Mouse (Mus musculus) thymus, postnatal 14 days (tissue): ENCODE results near the gene Psma6.
A peak's percentile ranks its signal among the peaks of the same experiment; 100 is the strongest.

Source experiments
- DNase-seq: peaks from one replicate; pipeline ENCODE4 v3.0.0; 2021

The Psma6 gene

DNA sequence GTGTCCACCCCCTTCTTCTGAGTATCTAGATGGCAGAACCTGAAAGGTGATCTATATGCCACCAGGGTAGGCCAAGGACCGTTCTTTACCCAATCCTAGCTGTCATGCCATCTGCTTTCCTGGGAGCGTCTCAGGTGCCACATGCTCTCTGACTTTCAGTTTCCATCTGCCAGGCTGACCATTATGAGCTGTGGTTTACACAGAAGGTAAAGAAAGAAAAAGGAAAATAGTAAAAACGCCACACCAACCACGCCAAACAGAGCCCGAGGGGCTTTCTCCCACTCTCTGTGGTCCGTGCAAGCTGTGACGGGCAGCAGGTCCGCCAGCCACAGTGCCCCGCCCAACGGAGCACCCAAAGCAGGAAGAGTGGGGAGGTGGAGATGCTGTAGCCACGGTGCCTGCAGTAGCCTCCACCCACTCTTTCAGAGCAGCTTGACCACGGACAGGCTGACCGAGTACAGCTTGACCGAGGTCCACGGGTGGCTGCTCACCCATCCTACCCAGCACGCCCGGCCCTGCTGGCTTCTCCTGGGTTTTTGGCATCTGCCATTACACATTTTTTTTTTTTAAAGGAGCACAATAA is 81.5 kb downstream of the Psma6 start:
- DNase-seq: peak; percentile 57

DNA sequence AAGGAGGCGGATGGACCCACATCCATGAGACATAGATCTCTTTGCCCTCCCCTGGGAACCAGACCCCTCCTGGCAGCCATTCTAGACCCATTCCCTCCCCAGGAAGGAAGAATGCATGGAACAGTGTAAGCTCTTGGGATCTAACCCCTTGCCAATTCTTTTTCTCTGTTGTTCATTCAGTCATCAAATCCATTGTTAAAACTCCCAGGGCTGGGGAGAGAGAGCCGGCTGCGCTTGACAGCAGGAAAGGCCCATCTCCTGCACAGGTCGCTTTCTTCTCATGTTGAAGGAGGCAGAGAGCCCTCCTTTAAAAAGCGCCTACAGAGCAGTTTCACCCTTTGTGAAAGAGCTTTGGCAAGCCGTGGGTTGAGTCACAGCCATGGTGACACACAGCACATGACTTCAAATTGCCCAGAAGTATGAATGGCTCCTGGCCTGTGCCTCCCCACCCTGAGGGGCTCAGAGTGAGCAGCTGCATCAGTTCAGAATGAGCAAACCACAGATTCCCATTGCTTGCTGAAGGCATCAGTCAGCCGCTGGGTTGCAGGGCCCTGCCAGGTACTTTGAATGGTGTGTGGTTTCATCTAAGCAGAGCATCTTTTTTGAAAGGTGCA is 82.2 kb downstream of the Psma6 start:
- peak; percentile 89 for DNase-seq

DNA sequence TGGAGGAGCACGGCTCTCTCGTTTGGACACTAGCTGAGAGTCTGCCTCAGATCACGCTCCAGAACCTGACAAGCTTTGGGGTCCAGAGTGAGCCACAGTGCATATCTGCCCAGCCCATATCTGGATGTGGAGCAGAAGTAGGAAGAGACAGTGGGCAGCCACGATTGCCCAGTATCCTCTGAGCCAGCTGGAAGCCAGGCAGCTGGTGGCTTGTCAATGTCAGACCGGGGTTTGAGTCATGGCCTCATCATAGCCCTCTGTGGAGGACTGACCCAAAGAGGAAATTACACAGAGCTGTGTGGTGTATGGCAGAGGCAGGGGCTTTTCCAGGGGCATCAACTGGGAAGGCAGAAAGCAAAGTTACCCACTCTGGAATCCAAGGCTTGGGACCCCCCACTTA is 82.8 kb downstream of the Psma6 start:
- no peak for DNase-seq

DNA sequence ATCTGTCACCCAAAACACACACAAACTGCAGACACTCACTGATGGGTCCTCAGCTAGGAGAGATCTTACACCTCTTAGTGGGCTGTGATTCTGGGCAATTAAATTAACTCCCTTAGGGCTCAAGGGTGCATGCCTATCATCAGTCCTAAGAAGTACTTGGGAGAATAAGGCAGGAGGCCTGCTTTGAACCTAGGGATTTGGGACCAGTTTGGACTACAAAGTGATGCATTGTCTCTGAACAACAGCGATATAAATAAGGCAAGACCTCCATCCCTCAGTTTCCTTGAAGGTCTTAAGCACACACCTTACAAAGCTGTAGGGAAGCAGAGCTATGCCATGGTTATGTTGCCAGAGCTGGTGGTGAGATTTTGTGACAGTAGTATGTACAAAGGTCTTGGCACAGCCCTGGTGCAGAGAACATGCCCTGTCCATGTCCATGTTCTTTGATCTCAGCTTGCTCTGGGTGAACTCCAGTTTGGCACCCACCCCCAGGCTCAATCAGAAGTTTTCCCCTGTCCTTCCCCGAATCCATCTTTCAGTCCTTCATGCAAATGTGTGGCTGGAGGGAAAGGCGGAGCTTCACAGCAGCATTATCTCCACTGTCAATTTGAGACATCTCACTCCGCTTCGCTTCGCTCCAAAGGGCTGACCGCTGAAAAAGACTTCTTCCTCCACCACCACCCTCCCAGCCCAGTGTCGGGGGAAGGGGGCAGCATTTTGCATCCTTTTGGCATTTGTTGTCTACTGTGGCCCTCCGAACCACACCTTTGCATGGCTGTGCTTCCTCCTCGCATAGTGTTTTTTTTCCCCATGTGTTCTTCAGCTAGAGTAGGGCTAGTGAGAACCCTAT is 83.5 kb downstream of the Psma6 start:
- no peak for DNase-seq
